Mouse (Mus musculus) liver, adult 2 months (tissue): ENCODE measurements around the gene 1110017D15Rik.

Source experiments
- CTCF ChIP-seq: fragments of 200-500 bp; IDR thresholded peaks from 2 replicates; pipeline ENCODE4 v1.5.1; 2011; ENCODE audit warnings: low read depth, low read length, control low read depth
- POLR2A ChIP-seq: fragments of 200-500 bp; IDR thresholded peaks from 2 replicates; pipeline ENCODE4 v1.6.1; 2011; ENCODE audit warnings: low read length, control low read depth; ENCODE audit not compliant: insufficient read depth; ENCODE audit errors: extremely low read depth

DNA sequence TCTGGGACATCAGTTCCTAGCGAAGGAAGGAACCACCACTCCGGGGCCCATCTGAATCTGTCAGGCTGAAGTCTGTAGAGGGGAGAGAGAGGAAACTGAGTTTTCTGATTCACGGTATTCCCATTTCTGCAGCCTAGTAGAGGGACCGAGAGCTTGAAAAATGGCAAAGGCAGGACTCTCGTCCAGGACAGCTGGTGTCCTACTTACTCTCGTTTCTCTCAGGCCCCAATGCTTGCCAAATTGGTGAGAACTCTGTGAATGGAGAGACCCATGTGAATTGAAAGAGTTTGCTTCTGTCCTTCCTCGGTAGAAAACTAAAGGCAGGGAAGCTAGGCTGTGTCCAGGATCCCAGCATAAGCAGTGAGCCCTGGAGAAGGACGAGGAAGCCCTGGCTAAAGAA, 17.5 kb downstream of the 1110017D15Rik start:
- TF ChIP-seq CTCF (no peak), POLR2A (no peak)
